Mouse (Mus musculus) embryo, embryonic 11.5 days (tissue): Measurements from ENCODE around the gene Epha4.

Source experiments
- DNase-seq: peaks from one replicate; pipeline ENCODE4 v3.0.0-alpha.2; 2012; ENCODE audit warnings: low read depth, low spot score

The Epha4 gene

DNA sequence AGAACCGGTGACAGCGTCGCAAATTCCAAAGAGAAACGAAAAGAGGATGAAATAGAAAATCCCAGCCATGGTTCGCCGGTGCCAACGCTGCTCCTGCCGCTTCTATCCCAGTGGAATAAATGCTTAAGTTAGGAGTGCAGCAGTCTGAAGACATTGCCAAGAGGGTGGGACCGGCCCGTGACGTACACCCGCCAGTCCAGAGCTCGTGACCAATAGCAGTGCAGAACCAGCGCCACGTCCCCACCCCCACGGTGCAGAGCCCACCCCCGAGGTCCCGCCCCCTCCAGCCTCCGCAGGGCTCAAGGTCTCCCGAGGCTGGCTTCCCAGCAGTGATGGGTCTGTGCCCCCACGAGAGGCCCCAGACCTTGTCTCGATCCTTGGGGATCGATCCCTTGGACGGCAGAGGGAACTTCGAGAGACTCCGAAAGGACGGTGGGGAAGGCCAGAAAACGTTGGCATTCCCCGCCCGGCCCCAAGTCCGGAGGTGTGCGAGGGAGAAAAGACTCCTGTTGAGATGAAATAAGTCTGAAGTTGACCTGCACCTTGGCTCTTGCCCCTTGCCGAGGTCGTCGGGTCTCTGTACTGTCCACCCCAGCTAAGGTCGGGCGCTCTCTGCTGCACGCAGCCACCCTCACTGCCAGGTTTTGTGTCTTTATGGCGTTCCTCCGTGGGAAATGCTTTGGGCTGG lies at the start of gene Epha4:
Epha4 (minus strand) TSS at position 126 of the 688 bp plus-strand sequence.
- no peak for DNase-seq

GRCm38 (mm10) chr1:77556199-77556598 lies 41.3 kb upstream of the Epha4 start:
- no peak for DNase-seq

- DNase-seq = no peak
These were observed 37.0 kb upstream of the Epha4 start for GRCm38 (mm10) chr1:77551927-77552326.

GRCm38 (mm10) chr1:77545722-77546121 lies 30.8 kb upstream of the Epha4 start:
- peak; percentile 23 for DNase-seq

GRCm38 (mm10) chr1:77545035-77545434 lies 30.1 kb upstream of the Epha4 start:
- DNase-seq = no peak

- no peak for DNase-seq
These were observed 29.4 kb upstream of the Epha4 start for GRCm38 (mm10) chr1:77544279-77544678.

DNA sequence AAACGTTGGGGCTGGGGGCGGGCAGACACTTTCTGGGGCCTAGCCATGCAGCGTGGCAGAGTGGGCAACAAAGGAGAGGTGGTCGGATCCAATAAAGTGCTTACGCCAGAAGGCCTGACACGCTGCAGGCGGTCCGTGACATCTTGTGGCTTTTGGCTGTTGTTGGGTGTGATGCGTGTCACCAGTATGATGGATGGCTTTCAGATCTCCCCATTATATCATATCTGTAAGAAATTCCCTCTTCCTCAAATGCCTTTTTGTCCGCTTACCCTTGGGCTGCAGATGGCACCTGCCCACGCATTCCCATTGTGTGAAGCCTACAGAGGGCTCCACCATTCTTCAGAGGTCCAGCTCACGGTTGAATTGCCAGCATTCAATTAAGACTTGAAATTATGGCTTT lies 25.1 kb upstream of the Epha4 start:
- no peak for DNase-seq

GRCm38 (mm10) chr1:77538559-77538958 lies 23.7 kb upstream of the Epha4 start:
- no peak for DNase-seq

DNA sequence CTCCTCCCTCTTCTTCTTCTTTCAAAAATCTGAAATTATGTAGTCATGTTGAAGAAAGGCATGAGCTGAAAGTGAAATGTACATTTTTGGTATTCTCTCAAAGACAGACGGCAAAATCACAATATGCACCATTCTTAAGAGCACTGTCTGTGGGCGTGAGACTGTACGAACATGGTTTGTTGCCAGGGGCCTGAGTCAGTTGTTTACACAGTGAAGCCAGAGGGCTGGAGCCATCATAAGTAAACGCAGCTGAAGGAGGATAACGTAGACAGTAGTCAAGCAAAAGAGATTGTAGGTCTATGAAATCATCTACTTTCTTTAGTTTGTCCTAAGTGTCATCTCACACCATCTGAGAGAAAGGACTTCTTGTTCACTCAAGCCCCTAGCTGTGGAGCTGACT lies 21.0 kb upstream of the Epha4 start:
- no peak for DNase-seq

DNA sequence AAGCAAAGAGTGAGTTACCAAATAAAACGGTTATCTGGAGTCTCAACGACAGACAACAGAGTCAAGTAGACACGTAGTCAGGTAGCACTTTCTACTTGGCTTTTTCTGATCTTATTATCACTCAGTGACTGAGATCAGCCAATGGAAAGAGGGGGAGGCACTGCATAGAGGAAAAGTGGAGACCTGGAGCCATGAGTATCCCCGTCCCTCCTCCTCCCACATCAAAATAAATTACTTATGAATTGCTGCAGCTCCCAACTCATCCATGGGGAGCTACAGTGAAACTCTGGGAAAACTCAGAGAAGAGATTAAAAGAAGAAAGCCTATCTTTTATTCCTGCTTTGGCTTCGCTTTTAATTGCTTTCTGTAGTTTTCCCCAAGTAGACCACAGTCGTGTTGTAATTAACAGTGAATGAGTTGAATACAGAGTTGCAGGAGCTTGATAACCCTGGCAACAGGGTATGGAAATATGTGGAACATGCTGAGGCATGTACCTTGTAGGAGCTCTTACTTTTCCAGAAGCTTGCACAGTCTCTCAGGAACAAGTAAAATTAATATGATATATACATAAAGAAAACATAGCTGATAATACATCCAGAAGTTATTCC lies 17.8 kb upstream of the Epha4 start:
- DNase-seq = no peak

- DNase-seq = no peak
These were observed 17.2 kb upstream of the Epha4 start for GRCm38 (mm10) chr1:77531934-77532575.

DNA sequence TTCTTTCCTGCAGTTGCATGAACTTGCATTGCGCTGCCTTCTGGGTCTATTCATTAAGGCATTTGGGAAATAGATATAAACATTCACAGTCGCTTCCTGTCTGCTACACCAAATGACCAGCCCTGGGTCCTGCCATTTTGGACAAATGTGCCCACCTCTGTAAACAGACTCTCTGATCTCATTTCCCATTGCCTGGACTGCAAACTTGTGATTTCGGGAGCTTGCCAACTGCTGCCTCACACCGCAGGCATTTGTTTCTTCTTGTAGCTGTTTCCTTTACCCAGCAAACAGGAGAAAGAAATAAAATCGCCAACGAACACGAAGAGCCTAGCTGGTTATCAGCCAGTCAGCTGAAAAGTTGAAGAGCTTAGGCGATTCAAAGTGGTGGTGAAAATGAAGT lies 10.2 kb upstream of the Epha4 start:
- DNase-seq = no peak

GRCm38 (mm10) chr1:77523354-77523753 lies 8.5 kb upstream of the Epha4 start:
- no peak for DNase-seq

DNA sequence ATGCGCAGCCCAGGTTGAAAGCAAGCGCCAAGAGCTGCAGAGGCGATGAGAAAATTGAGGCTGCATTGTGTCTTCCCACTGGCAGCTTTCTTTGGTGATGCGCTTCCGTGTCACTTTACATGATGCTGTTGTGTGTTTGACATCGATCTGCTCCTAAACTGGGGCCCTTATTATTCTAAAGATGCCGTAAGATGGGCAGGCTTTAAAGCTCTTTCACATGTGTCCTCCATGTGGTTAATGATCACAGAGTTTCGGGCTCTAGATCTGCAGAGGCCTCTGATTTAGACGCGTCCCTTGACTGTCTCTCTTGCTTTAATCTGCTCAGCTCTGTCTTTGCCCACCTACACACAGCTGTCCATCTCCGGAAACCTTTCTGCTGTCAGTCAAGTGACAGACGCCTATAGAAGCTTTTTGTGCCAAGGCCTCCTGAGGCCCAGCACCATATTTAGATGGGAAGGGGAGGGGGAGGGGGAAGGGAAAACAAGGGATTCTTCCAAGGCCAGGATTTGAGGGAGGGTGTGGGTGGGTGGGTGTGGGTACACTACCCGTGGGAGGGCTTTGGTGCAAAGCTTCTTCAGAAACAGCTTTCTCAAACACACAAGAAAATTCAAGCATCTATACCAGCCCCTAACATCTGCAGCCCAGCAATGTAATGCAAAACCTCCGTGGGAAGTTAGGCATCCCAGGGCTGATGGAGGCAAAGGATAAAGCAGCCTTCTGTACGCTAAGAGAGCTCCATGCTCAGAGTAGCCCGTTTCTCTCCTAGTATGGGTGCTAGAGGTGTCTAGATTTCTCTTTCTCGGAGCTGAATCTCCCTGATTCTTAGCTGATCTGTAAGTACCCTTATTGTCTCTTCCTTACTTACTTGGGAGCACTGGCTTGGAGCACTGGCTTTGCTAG lies 7.0 kb upstream of the Epha4 start:
- DNase-seq = no peak

- DNase-seq = no peak
These were observed 3.8 kb upstream of the Epha4 start for GRCm38 (mm10) chr1:77518715-77519114.

GRCm38 (mm10) chr1:77516203-77516991 lies 1.5 kb upstream of the Epha4 start:
- DNase-seq = peak; percentile 89

- DNase-seq = no peak
These were observed 728 bp upstream of the Epha4 start for GRCm38 (mm10) chr1:77515651-77515981.

GRCm38 (mm10) chr1:77514325-77514962 lies 444 bp downstream of the Epha4 start:
- no peak for DNase-seq

DNA sequence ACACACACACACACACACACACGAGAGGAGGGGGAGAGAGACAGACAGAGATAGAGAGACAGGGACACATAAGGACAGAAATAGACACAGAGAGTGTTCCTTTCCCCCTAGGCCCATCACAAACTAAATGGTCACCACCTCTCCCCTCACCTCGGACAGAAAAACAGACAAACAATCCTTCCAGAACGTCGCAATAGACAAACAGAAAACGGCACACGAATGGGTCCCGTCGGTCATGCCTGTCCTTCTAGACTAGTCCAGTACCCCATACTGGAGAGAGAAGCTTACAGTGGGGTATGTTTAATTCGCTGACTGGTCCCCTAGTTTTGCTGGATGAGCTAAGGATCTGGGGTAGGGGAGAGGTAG lies 946 bp downstream of the Epha4 start:
- DNase-seq = no peak

DNA sequence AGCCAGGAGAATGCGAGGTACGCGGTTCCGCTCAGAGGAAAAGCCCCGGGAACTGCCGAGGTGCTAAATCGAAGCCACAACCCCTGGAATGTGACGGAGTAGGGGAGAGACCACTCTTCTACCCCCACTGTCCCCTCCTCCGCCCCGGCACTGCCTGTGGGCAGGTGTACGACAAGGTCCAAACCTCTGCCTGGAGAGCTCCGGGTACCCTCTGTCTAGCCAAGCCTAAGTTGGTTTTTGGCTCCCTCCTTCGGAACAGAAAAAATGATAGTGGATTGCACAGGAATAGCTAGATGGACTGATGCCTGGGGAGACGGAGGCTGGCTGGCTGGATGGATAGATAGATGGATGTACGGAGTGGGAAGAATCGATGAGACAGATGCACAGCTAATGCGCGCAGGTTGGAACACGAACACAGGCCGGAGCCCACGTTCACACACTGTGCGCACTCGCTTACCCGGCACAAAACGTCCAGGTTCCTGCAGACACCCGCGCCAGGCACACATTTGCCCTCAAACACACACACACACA lies 1.4 kb downstream of the Epha4 start:
- no peak for DNase-seq
